Mouse (Mus musculus): ENCODE measurements around the gene Gata2.
"Not testable (repeated sequence)": the region's sequence is repeated elsewhere in the genome, so short reads cannot be mapped to it uniquely, and the experiment has no call there.

The Gata2 gene

DNA sequence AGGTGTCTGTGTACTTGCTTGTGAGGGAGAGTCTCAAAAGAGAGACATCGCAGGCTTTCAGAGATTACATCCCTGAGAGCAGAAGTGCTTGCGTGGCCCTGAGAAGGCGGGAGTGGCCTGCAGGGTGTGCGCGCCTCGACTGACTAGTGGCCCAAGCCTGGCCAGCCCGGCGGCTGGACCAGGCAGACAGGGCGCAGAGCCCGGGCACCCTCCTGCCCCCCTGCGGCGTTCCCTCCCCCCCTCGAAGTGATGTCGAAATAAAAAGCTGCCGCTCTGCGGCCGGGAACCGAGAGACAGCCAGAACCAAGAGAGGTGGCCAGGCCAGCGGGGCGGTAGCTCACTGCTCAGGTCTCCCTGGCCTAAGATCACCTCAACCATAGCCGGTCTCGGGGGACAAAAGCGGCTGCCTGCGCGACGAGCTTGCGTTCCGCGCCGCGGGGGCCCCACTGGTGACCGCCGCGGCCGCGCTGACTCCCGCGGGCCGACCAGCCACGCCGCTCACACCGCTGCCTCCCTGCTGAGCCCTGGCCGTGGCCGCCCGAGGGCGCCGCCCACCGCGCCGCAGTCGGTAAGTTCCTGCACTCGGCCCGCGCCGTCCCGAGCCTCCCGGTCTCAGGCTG is at the start of gene Gata2:
Gene Gata2, plus strand, starts transcription at position 459 of the 620 bp plus-strand sequence.
- no peak for DNase-seq (ENCODE audit: low read depth in 1 of 2, low spot score in 2 of 2)

DNA sequence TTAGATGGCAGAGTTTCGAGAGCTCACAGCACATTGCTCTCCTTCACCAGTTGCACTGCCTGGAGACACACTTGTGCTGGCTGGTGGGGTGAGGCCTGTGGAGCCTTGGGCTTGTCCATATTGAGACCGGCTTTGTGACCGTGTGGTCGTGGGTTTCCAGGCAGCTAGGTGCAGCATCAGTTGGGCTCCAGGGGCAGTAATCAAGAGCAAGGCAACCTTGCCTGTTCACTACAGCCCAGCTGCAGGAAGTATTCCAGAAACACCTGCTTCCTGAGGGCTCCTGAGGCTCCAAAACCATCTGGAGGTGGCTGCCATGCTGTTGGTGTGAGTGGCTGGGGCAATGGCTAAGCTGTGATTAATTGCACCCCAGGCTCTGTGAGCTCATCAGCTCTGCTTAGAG is 47.9 kb upstream of the Gata2 start:
- DNase-seq (ENCODE audit: low read depth in 1 of 2, low spot score in 2 of 2), result no peak

DNA sequence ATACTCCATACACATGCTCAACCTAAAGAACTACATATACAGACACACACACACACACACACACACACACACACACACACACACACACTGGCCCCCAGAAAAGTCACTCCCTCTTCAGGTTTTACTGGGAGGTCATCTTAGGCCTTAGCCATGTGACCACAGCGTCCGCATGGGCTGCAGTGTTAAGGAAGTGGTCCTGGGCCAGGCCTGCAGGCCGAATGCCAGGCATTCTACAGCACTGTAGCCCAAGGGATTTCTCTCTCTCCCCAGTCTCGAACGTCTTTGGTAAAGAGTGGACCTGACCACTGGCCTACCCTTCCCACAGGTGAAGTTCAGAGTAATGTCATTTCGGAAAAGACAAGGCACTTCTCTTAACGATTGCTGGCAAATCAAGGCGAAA is 47.1 kb upstream of the Gata2 start:
- no peak for DNase-seq (ENCODE audit: low read depth in 1 of 2, low spot score in 2 of 2)

DNA sequence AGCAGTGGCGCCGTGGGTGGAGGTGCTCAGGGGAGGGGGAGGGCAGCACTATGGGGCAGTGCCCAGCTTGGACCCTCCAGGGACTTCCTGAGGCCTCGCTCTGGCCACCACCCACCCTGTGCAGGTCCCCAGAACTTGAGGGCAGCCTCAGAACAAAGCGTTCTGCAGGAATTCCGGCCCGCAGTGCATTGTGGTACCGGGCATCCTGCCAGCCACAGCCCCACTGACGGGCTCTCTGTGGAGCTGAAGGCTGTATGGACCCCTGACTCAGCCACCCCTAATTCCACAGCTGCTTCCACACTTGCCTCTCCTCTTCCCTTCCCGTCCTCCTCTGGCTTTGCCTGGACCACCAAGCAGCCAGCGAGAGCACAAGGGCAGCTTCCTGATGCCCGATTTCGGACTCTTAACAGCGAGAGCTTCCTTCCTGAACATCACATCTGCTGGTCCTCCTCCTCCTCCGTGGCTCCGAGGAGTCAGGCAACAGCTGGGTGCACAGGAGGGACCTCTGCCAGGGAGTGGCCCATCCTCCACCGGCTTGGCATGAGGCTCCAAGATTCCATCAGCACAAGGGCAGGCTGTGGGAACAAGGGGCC is 46.2 kb upstream of the Gata2 start:
- no peak for DNase-seq (ENCODE audit: low read depth in 1 of 2, low spot score in 2 of 2)

DNA sequence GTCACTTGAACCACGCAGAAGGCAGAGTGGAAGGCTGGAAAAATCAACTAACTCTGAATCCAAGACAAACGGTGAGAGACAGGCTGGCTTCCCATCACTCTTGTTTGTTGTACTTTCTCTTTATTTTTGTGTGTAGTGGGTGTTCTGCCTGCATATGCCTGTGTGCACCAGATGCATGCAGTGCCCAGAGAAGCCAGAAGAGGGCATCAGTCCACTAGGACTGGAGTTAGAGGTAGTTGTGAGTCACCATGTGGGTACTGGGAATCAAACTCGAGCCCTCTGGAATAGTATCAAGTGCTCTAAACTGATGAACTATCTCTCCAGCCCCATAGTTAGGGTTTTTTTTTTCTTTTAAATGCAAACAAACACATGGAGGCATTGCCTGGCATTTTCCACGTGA is 42.4 kb upstream of the Gata2 start:
- DNase-seq (ENCODE audit: low read depth in 1 of 2, low spot score in 2 of 2), result no peak

DNA sequence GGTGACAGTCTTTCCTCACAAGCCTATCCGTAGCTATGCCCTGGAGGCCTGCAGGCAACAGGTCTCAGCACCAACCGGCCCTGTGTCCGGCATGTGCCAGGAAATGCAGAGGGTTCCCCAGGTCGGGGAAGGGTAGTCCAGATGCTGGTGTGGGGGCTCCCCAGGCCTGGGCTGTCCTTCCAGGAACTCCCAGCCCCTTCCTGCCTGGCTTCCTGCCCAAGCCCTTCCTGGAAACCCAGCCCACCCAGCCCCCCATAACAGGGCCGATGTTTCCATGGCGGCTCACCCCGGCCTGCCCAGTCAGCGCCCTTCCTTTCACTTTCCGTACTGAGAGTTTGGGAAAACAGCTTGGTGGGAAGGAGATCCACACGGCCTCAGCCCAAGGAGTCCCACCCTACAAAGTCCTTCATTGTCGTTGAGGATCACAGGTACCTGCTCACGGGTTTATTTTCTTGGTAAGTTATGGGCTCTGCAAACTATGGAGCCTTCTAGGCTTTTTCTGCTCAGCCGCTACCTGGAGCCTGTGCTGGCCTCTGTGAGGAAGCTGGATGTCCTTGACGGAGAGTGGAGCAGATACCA is 41.5 kb upstream of the Gata2 start:
- DNase-seq (ENCODE audit: low read depth in 1 of 2, low spot score in 2 of 2), result no peak

DNA sequence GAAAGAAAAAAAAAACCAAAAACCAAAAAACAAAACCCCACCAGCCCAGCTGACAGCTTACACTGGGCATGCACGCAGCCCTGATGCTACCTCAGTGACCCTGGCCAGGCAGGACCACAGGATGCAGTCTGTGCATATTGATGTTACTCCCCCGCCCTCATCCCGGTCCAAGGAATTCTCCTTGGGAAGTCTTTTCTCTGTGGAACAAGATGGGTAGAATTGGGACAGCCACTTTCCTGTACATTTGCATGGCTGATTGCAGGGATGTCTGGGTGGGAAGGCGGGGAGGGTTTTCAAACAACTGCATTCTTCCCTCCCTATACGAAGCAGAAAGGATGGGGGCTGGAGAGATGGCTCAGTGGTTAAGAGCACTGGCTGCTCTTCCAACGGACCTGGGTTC is 40.7 kb upstream of the Gata2 start:
- DNase-seq (ENCODE audit: low read depth in 1 of 2, low spot score in 2 of 2), result no peak

DNA sequence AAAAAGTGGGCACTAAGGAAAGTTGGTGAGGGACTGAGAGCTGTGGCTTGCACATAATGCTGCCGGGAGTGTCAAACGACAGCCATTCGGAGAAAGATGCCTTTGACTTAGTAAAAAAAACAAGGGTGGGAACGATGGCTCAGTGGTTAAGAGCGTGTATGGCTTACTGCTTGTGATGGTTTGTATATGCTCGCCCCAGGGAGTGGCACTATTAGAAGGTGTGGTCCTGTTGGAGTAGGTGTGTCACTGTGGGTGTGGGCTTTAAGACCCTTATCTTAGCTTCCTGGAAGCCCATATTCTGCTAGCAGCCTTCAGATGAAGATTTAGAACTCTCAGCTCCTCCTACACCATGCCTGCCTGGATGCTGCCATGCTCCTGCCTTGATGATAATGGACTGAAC is 38.1 kb upstream of the Gata2 start:
- DNase-seq (ENCODE audit: low read depth in 1 of 2, low spot score in 2 of 2), result not testable (repeated sequence)

DNA sequence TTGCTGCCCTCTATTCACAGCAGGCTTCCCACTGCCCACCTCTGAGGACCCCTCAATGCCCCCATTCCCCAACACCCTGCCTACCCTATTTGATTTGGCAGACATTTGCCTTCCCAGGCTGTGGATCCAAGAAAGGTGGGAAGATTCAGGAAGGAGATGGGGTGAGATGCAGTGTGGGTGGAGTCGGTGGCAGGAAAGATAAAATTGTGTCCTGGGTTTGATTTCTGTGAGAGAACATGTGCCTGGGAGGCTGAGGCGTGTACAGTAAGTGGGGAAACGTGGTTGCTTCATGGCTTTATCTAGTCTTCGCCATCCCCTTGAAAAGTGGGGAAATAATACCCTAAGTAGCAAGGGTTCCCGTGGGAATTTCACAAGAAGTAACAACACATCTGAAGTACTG is 34.9 kb upstream of the Gata2 start:
- no peak for DNase-seq (ENCODE audit: low read depth in 1 of 2, low spot score in 2 of 2)

DNA sequence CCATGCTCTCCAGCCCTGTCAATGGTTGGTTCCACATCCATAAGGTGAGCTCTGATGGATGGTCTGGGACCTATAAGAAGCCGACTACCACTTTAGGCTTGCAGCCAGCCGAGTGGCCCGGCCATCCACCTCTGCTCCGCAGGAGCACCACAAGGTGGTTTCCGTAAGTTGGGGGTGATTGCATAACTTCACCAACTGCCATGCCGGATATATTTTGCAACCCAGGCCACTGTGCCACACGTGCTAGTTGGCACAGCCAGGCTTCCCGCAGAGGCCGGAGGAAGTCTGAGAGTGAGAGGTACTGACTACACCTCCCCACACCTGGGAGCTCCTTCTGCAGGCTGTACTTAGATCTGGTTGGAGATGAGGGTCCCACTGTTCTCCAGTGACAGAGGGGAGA is 27.6 kb upstream of the Gata2 start:
- DNase-seq (ENCODE audit: low read depth in 1 of 2, low spot score in 2 of 2), result peak in 1 of 2 experiments; percentile 26

DNA sequence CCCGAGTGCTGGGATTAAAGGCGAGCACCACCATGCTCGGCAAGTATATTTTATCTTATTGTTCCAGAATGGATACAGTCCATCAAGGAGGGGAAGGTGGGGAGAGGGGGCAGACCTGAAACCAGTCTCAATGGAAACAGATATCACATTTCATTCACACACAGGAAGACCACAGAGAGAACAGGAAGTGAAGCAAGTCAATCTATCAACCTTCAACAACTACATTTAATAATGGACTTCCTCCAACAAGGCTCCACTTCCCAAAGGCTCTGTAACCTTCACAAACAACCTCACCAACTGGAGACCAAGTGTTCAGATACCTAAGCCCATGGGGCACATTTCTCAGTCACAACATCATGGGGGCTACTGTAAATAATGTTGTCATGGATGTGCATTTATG is 19.5 kb upstream of the Gata2 start:
- no peak for DNase-seq (ENCODE audit: low read depth in 1 of 2, low spot score in 2 of 2)

DNA sequence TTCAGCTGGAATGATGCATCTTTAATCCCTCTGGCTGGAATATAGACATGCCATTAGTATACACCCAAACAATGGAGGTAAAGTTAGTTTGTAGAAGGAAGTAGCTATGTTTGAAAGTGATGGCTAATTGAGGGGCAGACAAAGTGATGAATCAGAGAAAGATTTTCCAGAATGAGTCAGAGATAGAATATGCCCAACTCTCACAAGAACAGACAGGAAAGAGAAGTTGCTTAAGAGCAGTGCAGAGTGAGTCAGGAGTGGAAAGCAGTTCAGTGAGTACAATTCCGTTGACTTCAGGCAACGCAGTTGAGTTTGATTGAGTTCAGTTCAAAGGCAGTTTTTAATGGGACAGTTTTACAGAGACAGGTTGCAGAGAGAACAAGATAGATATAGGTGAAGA is 19.0 kb upstream of the Gata2 start:
- no peak for DNase-seq (ENCODE audit: low read depth in 1 of 2, low spot score in 2 of 2)

DNA sequence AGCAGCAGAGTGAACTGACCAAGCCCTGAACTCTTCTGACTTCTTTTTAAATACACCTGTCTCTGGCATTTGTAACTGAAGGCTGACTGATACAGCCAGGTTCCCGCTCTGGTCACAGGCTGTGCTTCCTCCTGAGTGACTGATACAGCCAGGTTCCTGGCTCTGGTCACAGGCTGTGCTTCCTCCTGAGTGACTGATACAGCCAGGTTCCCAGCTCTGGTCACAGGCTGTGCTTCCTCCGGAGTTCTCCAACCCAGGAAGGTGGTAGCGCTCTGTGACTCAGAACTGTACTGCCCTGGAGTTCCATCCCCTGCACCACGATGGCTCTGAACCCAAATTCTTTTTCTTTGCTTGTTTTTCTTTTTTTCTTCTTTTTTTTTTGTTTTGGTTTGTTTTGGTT is 9.0 kb upstream of the Gata2 start:
- DNase-seq (ENCODE audit: low read depth in 1 of 2, low spot score in 2 of 2), result no peak

DNA sequence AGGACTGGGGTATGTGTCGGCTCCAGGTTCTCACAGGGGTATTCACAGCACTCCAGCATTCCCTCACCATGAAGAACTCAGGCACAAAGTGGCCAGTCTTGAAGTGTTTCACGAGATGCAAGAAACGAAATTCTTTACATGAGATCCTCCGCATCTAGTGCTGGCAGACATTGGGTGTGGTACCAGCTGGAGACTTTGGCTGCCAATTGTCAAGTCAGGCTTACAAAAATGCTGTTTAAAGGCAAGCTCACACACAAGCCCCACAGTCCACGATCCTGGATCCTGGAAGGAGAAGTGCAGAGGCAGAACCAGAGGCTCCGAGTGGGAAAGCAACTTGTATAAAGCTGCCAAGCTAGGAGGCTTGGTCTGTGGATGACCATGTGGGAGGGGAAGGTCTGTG is 5.5 kb upstream of the Gata2 start:
- DNase-seq (ENCODE audit: low read depth in 1 of 2, low spot score in 2 of 2), result no peak

DNA sequence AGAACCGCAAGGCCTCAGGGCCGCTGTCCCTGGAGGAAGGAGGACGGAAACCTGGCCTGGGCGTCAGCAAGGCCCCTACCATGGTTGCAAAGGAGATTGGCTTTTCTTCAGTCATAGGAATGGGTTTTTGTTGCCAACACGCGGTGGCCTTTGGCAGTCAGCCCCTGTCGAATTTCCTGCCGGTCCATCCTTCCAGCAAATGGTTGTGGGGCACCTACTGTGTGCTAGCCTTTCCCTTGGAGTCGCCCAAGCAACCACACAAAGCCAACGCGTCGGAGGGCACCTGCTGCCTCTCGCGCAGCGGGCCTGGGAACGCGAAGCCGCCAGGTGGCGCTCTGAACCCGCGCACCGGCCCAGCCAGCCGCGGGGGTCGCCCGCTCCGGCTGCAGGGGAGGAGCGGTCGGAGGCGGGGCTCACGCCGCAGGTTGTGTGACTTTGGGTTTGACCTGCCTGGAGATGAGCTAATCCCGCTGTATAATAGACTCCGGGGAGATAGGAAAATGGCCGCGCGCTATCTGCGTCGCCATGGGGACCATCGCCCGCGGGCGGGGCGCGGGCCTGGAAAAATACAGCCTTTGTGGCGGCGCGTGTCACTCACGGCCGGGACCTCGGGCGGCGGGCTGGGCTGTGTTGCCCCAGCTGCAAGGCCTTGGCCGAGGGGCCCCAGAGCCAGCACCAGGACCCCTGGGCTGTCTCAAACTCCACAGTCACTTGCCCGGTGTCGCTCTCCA is 4.2 kb upstream of the Gata2 start:
- DNase-seq (ENCODE audit: low read depth in 1 of 2, low spot score in 2 of 2), result no peak

DNA sequence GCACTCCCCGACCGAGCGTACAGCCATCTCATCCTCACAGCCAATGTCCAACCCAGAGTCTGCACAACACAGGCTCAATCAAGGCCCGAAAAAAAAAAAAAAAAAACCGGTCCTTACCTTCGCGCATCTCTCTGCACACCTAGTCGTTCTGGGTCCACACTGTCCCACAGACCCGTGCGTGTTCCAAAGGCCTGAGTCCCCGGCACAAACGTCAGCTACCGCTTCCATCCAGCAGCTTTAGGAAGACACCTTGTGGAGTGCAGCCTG is 3.7 kb upstream of the Gata2 start:
- DNase-seq (ENCODE audit: low read depth in 1 of 2, low spot score in 2 of 2), result no peak

DNA sequence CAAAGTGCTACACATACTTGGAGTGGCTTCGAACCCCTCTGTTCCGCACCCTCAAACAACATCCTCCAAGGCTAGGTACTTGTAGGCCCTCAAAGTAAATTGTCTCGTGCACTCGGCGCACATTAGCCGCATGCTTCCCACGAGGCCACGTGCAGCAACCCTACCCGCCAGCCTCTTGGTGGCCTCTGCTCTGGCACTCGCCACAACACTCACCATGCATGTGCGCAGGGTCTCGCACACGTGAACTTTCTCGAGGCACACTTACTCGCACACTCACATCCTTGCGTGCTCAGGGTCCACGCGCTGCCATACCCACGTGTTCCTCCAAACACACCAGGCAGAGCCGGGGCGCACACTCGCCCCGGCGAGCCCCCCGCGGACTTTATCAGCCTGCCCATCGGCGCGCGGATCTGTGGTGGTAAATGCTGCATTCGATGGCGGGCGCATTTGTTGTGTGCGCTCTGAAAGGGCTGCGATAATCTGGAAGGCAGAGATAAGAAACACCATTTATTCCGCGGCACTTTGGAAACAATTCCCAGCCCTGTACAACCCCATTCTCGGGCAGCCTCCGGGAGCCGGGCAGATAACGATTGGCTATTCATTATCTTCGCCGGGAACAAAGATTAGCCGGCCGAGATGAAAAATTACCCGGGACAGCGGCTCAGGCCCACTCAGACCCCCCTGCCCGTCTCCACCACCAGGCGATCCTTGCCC is 3.2 kb upstream of the Gata2 start:
- no peak for DNase-seq (ENCODE audit: low read depth in 1 of 2, low spot score in 2 of 2)

DNA sequence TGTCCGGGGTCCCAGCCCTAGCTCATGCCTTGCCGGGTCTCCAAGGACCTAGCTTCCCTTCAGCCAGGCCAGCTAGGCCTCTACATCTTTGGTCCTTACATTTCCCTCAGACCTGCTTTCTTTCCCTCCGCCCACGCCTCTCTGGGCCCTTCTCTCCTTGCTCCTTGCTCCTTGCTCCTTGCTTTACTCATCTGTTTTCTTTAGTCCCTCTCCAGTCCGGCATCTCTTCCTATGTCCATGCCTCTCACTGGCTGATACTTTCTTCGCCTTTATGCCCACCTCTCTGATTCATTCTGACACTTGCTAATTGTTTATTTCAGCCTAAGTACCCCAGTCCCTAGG is 2.7 kb upstream of the Gata2 start:
- DNase-seq (ENCODE audit: low read depth in 1 of 2, low spot score in 2 of 2), result no peak

DNA sequence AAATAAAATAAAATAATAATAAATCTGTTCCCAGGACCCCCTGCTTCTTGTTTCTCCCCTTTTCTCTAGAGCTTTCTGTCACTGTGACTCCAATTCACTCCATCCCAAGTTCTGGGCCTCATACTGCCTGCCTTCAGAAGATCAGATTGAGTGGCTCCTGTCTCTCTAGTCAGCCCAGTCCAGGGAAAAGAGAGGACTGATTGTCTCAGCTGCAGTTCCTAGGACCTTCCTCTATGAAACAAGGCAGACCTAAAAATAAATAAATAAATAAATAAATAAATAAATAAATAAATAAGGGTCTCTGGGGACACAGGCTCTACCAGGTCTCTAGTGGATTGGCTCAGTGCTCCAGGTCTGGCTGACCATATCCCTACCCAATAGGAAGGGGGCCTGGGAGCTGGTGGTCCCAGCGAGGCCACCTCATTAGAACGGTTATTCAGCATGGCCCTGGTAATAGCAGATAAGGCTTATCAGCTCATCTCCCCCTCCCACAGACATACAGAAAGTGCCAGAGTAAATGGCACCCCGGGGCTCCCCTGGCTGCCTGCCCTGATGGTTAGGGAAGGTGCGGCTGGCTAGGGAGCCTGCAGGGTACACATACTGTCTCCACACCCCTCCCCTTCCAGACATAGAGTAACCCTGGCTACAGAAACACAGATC is 2.1 kb upstream of the Gata2 start:
- no peak for DNase-seq (ENCODE audit: low read depth in 1 of 2, low spot score in 2 of 2)

DNA sequence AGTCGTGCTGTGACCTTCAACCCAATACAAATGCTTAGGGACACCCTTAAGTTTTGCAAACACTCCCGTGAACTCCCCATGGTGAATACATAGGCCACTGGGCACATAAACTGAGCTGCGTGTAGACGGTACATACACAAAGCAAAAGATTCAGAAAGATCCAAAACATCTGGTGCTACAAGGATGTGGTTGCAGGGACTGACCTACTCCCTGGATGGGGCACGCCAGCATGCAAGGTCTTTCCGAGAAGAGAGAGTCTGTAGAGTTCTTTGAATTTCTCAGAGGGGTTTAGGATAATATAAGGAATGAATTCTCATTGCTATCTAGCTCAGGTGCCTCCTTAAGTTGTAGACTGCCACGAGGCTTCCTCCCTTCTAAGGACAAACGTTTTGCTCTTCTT is 935 bp upstream of the Gata2 start:
- DNase-seq (ENCODE audit: low read depth in 1 of 2, low spot score in 2 of 2), result no peak

DNA sequence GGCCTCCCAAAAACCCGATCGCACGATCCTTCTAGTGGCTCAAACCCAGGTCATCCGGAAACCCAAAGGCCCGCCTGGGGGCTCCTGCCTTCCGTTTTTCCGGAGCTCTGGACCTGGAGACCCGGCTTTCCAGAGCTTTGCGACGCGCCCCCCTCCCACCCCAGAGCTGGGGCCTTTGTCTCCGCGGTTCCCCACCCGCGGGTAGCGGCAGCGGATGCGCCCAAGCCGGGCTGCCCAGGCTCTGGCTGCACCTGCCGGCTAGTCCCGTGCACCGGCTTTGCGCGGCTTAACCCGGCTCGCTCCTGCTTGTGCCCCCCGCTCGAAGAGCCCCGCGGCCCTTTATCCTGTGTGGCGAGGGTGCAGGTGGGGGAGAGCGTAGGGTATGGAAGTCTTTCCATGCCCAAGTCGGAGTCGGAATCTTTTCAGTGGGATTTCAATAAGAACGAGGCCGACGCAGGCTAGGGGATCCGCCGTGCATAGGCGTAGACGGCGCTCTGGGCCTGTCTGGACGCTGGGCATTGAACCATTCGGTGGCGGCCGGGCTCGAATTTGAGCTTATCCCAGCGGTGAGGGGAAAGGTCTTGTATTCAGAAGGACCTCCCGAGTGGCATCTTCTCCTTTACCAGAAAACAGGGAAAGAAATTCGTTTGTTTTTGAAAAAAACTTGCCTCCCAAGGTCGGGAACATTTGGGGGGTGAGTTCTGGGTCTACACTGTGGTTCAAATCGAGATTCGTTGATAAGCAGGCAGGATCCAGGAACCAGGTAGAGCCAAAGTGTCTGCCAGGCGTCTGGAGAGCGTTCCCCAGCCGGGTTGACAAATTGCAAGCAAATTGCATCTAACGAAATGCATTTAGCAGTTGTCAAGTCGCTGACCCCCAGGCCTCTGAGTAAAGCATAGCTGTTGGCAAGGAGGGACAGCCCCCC is 624 bp downstream of the Gata2 start:
- no peak for DNase-seq (ENCODE audit: low read depth in 1 of 2, low spot score in 2 of 2)

Data from monocyte, adult 2 months (primary cell).